8 mouse cellular contexts compared by ENCODE assay signal in the genomic region with DNA sequence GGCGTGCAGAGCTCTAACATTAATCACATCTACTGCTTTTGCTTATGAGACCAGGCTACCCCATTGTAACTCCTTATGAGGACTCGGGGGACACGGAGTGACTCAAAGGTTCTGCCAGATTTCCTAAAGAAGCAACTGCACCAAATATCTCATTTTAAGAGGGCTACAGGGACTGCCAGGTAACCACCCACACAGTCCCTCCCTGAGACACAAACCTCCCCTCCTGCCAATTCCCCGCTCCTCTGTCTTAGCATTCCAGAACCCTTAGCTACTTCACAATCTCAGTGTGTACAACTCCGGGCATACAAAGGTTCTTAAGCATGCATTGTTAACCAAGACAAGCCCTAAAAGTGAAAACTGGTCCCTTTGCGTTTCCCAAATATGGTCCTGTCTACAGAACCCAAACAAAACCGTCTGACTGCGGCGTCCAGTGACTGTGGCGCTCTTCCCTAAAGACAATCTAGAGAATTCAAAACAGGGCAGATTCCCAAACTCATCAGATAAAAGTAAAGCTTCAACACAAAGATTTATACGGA.
DNase-seq lines count a peak whose midpoint lies in the region; ATAC-seq lines count a peak whose summit lies in the region.
"Had no signal": no experiment of that assay in that cellular context is flagged by ENCODE, and none has a peak within 500 bp of the region (broad histone marks: within the 10 kb centered on the region; RNA-seq: fewer than 3 reads in every experiment).

No protein-coding gene starts in this region.

- H3K27me3 ChIP-seq in kidney, embryonic 16.5 days (ENCODE audit: insufficient read depth, low read length) = no peaks in the 10 kb centered on the region
- H3K27me3 ChIP-seq in embryonic facial prominence, embryonic 10.5 days (replicated peaks; ENCODE audit: low read depth, poor library complexity, severe bottlenecking) = no peaks in the 10 kb centered on the region
- no peaks in the 10 kb centered on the region for H3K27me3 ChIP-seq in liver, embryonic 13.5 days

- H3K4me2 ChIP-seq in kidney, embryonic 16.5 days (replicated peaks; ENCODE audit: low read depth, low read length) = no peak overlapping the region
- no peak overlapping the region for H3K4me2 ChIP-seq in liver, embryonic 13.5 days

- H3K36me3 ChIP-seq in kidney, embryonic 16.5 days (ENCODE audit: insufficient read depth, low read length) = no peaks in the 10 kb centered on the region
- no peaks in the 10 kb centered on the region for H3K36me3 ChIP-seq in embryonic facial prominence, embryonic 10.5 days (replicated peaks)
- H3K36me3 ChIP-seq in liver, embryonic 13.5 days = no peaks in the 10 kb centered on the region

- H3K27ac ChIP-seq in kidney, embryonic 16.5 days (ENCODE audit: low read length) = peak overlapping the region; percentile 54; the same call in 1 of the 2 replicates
- 0 out of 2 replicates have a peak overlapping the region, but pooled peaks have one; percentile 54 for H3K27ac ChIP-seq in embryonic facial prominence, embryonic 10.5 days (replicated peaks)
- H3K27ac ChIP-seq in liver, embryonic 13.5 days = peak overlapping the region; percentile 73
- H3K27ac ChIP-seq: macrophage had no signal

- DNase-seq in kidney, postnatal 10 days = no peak
- peak; percentile 24 for DNase-seq in Muller cell, postnatal 12 days (ENCODE audit: inconsistent ontology term)
- DNase-seq in embryonic facial prominence, embryonic 10.5 days (ENCODE audit: low spot score) = no peak
- DNase-seq in liver, embryonic 13.5 days = no peak
- DNase-seq in embryo, embryonic 10.5 days (ENCODE audit: low spot score) = no peak
- no peak for DNase-seq in spleen, adult 12 weeks (ENCODE audit: low spot score)

- peaks cover 42% of the 10 kb centered on the region for H3K4me1 ChIP-seq in kidney, embryonic 16.5 days (ENCODE audit: insufficient read depth, low read length)
- peaks cover 20% of the 10 kb centered on the region for H3K4me1 ChIP-seq in embryonic facial prominence, embryonic 10.5 days
- H3K4me1 ChIP-seq in liver, embryonic 13.5 days (replicated peaks) = peaks cover 48% of the 10 kb centered on the region

- no peaks in the 10 kb centered on the region for H3K9me3 ChIP-seq in kidney, embryonic 16.5 days (ENCODE audit: low read length)
- H3K9me3 ChIP-seq in embryonic facial prominence, embryonic 10.5 days = no peaks in the 10 kb centered on the region
- no peaks in the 10 kb centered on the region for H3K9me3 ChIP-seq in liver, embryonic 13.5 days (replicated peaks)

- no peak for ATAC-seq in kidney, embryonic 16.5 days (ENCODE audit: low FRiP score, low TSS enrichment)
- ATAC-seq in liver, embryonic 13.5 days (ENCODE audit: low read depth) = no peak

- H3K9ac ChIP-seq in kidney, embryonic 16.5 days (replicated peaks; ENCODE audit: low read length) = no peak overlapping the region
- no peak overlapping the region for H3K9ac ChIP-seq in liver, embryonic 13.5 days

- WGBS in kidney, embryonic 16.5 days = 87% methylated on average over 11 of the region's 11 CpGs
- WGBS in embryonic facial prominence, embryonic 10.5 days = 90% methylated on average over 11 of the region's 11 CpGs
- 83% methylated on average over 11 of the region's 11 CpGs for WGBS in liver, embryonic 13.5 days (ENCODE audit: insufficient replicate concordance)

- H3K4me3 ChIP-seq in kidney, embryonic 16.5 days (ENCODE audit: low read length) = no peak overlapping the region
- no peak overlapping the region for H3K4me3 ChIP-seq in embryonic facial prominence, embryonic 10.5 days
- no peak overlapping the region for H3K4me3 ChIP-seq in liver, embryonic 13.5 days (replicated peaks)
